Mouse (Mus musculus): ENCODE measurements around the gene Sema3f.

DNA sequence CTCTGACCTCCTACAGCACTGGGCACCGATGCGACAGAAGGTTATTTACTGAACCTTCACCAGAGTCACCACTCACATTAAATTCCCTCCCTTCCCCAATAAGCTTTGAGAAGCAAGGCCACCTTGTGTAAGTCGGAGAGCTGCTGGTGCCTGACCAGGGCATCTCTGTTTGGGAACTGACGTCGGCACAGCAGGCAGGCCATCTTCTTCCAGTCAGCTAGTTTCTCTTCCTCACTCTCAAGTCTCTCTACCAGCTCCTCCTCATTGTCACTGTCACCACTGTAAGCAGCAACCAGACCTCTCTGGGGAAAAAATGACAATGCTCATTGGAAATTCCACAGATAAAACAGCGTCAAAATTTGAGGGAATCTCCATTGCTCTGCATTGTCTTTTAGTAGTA lies 33.8 kb upstream of the Sema3f start:
- TF ChIP-seq CTCF (IDR thresholded peaks at IDR 0.05; ENCODE audit: insufficient read depth, low read depth, low read length), result no peak
- TF ChIP-seq POLR2A (IDR thresholded peaks at IDR 0.05; ENCODE audit: insufficient read depth, low read depth, low read length), result no peak
